Mouse (Mus musculus) liver, embryonic 14.5 days (tissue): ENCODE data around the gene Chchd1.

Source experiments
- CTCF ChIP-seq: IDR thresholded peaks from 2 replicates; pipeline ENCODE4 v1.5.1; 2016; ENCODE audit warnings: antibody characterized with exemption, low read depth, control low read depth
- EP300 ChIP-seq: IDR thresholded peaks from 2 replicates; pipeline ENCODE4 v1.6.1; 2016; ENCODE audit warnings: antibody characterized with exemption, low read depth

DNA sequence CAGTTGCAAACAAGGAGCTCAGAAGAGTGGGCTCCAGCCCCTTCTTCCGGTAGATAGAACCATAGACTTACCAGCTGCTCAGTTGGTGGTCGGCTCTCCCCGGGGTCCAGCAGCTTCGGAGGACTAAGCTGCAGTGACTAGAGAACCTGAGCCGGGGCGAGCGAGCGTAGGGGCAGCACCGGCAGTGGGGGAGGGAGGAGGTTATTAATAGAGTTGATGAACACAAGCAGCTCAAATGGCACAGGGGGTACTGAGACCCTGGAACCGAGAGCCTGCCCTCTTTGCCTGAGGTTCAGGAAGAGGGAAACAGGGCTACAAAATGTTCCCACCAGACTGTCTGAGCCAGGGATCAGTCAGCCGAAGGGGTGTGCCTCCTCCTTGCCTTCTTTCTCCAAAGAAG, 46.4 kb upstream of the Chchd1 start, which contains the start of gene Myoz1:
- TF ChIP-seq EP300 (no peak), CTCF (no peak)
